Mouse (Mus musculus): ENCODE measurements around the gene Zfp709.
"Not testable (repeated sequence)": the region's sequence is repeated elsewhere in the genome, so short reads cannot be mapped to it uniquely, and the experiment has no call there.

The Zfp709 gene

DNA sequence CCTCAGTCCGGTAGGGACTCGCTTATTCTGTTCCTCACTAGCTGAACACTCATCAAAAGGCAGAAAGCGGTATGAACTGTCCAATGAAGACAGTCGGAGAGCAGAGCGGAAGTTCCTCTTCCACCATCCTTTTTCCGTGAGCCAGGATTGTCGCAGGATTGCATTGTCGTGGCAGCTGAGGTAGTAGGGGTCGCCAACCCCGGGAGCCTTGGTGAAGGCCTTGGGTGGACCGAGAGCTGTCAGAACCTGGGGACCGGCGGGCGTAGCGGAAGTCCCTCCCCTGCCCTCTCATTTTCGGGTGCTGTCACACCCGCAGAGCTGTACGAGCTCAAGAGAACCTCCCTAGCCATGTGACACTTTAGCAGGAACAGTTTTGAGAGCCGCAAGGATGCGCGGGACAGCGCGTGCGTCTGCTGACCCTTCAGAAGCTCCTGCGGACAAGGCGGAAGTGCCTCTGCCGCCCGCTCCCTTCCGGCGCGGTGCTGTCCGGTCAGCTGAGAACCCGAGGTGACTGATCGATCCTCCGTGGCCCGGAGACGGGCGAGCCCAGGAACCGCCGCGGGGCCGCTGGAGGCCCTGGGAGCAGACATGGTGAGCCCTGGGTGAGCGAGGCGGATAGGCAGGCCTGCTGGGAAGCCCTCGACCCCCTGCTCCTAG, at the start of gene Zfp709:
Gene Zfp709 (plus strand): TSS at position 402 of the 657 bp plus-strand sequence.
- DNase-seq (ENCODE audit: low read depth) = peak; percentile 35

DNA sequence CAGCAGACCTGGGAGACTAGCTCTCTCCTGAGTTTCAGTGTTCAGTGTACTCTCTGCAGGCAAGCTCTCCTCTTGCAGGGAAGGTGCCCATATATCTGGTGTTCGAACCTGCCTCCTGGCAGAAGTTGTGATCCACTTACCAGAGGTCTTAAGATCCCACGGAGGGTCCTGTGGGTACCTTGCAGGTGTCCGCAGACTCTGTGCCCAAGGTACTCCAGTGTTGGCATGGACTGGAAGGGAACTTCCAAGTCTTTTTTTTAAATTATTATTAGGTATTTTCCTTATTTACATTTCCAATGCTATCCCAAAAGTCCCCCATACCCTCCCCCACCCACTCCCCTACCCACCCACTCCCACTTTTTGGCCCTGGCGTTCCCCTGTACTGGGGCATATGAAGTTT, 43.6 kb upstream of the Zfp709 start:
- not testable (repeated sequence) for DNase-seq (ENCODE audit: low read depth)

DNA sequence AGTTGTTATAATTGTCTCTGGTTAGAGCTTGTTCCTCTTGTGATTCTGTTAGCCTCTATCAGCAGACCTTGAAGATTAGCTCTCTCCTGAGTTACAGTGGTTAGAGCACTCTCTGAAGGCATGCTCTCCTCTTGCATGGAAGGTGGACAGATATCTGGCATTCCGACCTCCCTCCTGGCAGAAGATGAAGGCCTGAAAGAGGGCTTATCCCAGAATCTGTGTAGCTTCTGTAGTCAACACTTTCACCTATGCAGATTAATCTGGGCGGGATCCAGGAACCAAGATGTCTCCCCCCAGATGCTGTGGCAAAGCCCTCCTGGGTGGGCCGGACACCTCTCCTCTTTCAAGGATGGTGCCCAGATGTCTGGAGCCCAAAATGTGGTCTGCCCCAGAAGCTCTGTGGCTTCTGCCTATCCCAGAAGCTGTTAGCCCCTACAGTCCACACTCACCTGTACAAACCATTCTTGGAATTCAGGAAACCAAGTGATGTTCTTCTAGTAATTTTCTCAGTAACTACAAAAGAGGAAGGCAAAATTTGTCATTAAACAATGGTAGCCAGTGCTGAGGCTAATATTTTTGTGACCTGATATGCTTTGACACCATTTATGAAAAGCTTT, 40.5 kb upstream of the Zfp709 start:
- not testable (repeated sequence) for DNase-seq (ENCODE audit: low read depth)

DNA sequence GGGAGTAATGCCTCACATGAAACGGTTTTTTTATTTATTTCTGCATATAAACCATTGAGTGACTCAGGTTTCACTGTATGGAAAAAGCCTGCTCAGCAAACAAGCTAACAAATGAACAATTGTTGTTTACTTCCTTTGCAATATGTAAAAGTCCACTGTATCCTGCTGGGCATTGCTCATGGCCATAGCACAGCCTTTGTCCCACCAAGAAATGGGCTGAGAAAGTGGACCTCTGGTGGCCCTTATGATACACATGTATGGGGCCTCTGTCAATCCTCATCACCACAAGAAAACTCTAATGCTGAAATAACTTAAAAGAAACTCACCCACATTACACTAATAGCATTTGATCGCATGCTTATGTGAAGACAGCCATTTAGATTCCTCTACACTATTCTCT, 39.3 kb upstream of the Zfp709 start:
- not testable (repeated sequence) for DNase-seq (ENCODE audit: low read depth)

DNA sequence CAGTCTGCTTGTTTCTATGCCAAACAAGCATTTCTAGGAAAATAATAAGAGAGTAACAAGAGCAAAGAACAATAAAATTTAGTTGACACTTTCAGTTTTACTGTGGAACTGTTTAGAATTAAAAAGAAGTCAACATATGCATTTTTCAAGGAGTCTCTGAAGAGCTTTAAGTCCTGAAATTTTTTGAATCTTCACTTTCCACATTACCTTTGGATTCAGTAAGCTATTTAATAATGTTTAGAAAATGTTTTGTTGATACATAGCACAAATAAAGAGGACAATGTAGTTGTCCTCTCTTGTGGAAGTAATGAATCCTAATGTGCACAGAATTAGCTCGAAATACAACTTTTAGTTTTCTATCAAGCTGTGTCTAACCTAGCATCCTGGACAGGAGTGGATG, 37.4 kb upstream of the Zfp709 start:
- not testable (repeated sequence) for DNase-seq (ENCODE audit: low read depth)

DNA sequence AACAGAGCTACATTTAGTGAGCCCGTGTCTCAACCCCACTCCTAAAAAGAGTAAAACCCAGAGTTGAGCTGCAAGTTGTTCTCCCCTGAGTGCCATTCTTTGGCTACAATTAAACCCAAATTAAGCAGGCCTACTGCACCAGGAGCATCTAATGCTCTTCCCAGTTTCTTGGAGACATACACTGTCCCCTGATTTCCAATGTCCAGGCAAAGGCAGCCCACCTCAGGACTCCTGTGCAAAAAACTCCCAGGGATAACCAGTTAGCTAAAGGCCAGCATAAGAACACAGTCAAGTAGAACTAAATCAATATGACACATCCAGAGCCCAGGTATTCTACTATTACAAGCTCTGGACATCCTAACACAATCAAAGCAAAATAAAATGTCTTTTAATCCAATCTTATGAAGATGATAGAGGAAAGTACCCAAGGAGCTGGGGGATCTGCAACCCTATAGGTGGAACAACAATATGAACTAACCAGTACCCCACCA, 35.8 kb upstream of the Zfp709 start:
- not testable (repeated sequence) for DNase-seq (ENCODE audit: low read depth)

DNA sequence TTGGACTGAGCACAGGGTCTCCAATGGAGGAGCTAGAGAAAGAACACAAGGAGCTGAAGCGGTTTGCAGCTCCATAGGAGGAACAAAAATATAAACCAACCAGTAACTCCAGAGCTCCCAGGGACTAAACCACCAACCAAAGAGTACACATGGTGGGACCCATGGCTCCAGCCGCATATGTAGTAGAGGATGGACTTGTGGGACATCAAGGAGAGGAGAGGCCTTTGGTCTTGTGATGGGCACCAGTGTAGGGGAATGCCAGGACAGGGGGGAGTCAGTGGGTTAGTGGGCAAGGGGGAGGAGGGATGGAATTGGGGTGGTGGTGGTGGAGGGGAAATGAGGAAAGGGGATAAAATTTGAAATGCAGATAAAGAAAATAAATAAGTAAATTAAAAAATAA, 35.1 kb upstream of the Zfp709 start:
- DNase-seq (ENCODE audit: low read depth) = not testable (repeated sequence)

DNA sequence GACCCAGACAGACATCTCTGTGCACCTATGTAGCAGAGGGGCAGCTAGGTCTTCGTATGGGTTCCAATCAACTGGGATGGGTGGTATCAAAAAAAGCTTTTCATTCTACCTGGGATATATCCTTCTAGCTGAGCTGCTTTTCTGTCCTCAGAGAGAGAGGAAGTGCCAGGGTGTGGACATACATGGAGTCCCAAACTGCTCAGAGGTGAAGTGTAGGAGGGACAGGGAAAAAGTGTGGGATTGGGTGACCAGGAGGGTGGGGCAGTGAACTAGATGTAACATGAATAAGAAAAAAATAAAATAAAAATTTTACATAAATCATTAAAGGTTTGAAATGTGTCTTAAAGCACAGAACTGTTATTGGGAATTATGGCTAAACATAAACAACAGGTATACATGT, 30.8 kb upstream of the Zfp709 start:
- DNase-seq (ENCODE audit: low read depth) = not testable (repeated sequence)

DNA sequence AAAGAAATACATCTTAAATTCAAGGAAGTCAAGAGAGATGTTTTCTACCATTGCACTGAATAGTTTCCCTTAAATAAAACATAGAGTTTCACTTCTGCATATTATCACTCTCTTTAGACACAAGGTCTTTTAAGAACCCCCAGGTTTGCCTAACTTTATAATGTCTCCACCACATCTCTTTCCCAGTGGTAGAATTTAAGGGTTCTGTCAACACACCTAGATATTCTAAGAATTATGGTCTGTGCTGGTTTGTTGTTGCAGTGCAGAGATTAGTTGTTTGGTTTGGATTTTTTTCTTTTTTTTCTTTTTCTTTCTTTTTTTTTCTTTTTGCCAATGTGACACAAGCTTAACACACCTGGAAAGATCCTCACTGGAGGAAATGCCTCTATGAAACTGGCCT, 28.5 kb upstream of the Zfp709 start:
- DNase-seq (ENCODE audit: low read depth) = not testable (repeated sequence)

DNA sequence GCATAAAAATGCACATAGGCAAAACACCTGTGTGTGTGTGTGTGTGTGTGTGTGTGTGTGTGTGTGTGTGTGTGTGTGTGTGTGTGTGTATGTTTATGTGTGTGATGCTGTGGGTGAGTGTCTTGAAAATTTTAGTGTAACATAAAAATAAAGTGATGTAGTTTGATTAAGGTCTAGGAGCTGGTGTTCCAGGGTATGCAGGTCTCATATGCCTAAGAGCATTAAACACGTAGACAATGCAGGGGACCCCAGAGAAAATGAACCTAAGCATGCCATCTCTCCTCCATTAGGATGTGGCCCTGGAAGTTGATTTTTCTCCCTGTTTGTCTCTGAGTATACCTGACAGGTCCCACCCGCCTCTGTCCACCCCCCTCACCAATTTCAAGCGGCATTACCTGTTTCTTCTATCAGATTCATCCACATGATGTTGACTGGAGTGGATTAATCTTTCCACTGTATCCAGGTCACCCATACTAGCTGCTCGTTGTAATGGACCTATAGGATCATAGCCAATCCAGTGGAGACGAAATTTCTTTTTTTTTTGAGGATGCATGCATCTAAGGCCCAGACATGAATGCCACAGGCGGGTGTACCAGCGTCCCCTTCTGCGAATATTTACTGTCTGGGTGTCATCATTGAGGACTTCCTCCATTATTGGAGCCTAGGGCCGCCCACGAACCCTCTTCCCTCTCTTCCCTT, 25.0 kb upstream of the Zfp709 start:
- DNase-seq (ENCODE audit: low read depth) = not testable (repeated sequence)

DNA sequence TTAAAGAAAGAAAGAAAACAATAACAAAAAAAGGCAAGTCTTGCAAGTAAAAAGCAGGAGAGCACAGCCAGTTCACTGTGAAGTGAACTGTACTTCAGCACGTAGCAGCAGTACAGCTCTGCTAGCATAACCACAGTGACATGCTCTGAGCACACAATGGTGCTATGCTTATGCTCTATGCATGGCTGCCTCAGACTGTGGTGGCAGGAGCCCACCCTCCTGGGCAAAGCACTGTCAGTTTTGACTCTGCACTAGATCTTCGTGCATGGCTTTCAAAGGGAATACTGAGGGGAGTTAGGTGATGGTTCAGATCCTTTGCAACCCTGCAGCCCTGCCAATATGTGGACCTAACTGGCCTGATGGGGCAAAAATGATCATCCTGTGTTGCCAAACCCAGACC, 24.5 kb upstream of the Zfp709 start:
- not testable (repeated sequence) for DNase-seq (ENCODE audit: low read depth)

DNA sequence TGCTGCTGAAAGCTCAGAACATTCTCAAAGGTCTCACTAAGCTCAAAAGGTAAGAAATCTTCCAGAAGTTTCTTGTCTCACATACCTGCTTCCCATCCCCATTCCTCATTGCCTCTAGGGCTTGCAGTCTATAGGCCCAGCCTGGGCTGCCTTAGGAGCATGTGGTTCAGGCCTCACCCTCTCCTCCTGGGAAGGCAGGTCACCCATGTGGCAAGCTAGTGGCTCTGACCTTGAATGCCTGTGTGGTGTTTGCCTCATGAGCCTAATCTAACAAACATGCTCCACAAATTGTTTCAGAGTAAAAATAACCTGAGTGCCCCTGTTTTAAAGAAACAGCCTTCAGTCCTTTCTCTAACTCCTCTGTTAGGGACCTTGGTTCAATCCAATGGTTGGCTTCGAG, 20.3 kb upstream of the Zfp709 start:
- DNase-seq (ENCODE audit: low read depth) = not testable (repeated sequence)

DNA sequence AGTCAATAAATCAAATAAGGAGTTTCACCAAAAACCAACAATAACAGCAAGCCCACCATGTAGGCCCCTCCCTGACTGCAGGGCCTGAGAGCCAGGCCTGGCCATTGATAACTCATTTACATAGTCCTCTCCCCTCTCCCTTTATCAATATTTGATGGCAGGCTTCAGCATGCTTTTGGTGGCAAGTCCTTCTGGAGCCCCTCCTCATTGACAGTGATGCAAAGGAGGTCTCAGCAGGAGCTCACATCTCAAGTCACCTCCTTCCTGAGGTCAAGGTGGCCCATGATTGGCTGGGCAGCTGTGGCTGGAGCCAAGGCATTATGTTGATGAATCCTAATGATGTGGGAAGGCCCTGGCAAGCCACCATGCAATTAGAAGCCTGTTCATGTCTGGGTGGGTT, 19.8 kb upstream of the Zfp709 start:
- DNase-seq (ENCODE audit: low read depth) = not testable (repeated sequence)

DNA sequence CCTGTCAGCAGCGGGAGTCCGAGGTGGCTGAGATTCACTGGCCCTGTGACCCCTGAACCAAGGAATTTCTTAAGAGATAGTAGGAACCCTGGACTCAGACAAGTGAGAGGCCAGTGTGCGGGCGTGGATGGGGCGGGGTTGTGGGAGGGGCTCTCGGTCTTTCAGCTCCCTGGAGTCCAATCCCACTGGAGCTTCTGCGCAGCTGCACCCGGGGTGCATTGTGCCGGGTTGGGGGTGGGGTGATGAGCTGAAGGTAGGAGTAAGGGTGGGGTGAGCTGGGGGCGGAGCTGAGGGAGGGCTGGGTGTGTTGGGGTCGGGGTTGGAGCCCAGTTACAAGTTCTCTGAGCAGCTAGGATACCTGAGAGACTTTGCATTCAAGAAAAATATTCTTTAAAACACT, 18.8 kb downstream of the Zfp709 start:
- not testable (repeated sequence) for DNase-seq (ENCODE audit: low read depth)

DNA sequence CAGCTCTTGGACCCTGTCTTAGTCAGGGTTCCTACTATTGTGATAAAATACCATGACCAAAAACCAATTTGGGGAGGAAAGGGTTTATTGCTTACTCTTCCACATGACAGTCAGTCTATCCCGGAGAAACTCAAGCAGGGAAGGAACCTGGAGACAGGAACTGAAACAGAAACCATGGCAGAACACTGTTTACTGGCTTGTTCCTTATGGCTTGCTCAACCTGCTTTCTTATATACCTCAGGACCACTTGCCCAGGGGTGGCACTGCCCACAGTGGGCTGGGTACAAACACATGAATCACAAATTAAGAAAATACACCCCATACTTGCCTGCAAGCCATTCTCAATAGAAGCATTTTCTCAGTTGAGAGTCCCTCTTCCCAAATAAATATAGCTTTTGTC, 21.3 kb downstream of the Zfp709 start:
- not testable (repeated sequence) for DNase-seq (ENCODE audit: low read depth)

DNA sequence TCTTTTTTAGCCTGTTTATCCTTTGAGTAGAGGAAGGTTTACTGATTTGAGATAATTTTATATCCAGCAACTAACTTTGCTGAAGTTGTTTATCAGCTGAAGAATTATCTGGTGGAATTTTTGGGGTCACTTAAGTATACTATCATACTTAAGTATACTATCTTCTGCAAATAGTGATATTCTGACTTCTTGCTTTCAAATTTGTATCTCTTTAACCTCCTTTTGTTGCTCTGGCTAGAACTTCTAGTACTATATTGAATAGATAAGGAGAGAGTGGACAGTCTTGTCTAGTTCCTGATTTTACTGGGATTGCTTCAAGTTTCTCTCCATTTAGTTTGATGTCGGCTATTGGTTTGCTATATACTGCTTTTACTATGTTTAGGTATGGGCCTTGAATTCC, 25.0 kb downstream of the Zfp709 start:
- DNase-seq (ENCODE audit: low read depth) = no peak

DNA sequence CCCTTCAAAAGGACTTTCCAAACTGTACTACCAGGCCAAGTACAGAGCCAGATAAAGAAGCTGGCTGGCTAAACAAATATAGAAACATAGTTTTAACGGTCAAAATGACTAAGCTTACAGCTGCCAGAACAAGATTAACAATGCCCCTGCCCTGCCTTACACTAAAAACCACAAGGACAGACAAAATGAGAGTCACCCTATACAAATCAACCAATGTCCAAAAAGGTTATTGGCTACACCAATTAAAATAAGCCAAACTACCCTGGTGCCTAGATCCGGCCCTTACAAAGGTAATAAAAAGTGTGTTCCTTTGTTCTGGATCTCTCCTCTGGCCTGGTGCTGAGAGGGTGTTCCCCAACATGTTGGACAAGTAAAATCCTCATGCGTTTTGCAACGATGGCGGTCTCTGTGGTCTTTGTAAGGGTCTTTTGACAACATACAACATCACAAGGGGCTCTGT, 26.0 kb downstream of the Zfp709 start:
- DNase-seq (ENCODE audit: low read depth) = no peak

DNA sequence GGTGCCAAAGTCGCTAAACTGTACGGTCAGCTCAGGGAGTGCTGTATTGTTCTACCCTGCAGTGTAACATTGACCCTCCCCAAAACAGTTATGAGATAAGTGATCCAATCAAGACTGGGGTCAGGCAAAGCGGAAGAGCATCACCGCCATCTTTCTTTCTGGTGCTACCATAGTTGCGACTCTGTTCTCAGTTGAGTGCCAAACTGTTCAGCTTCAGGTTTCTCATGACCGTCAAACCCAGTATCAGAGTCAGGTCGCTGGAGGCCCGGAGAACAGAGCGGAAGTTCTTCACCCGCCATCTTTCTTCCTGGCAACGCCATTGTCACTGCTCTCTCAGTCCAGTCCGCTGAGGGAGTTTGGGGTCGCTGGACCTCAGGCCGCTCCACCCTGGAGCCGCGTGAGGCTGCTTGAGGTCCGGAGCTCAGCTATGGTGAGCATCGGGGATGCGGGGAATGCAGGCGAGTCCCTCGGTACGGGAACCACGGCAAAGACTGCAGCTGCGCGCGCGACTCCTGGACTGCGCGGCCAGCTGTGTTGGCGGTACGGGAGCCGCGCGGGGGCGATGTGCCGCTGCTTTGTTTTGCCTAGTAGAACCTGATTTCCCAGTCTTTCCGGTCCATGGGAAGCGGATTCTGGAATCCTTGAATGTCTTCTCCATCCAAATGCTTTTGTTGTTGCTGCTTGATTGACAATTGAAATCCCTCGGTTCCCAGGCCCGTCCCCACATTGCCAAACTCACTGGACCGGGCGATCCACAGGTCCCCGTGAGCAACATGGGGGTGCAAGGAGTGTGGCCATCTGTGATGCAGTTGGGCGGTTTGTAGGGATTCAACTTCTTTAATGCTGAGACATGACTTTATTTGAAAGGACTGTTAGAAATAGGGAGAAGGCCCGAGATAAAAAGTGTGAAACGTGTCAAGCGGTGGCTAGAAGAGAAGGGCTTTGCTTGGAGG, 26.8 kb downstream of the Zfp709 start, which contains the start of the genes Zfp882 and Zfp617:
Gene Zfp882 (plus strand): TSS at position 300 of the 953 bp plus-strand sequence.
Gene Zfp617 (plus strand): TSS at position 327 of the 953 bp plus-strand sequence.
- DNase-seq (ENCODE audit: low read depth) = peak; percentile 58

DNA sequence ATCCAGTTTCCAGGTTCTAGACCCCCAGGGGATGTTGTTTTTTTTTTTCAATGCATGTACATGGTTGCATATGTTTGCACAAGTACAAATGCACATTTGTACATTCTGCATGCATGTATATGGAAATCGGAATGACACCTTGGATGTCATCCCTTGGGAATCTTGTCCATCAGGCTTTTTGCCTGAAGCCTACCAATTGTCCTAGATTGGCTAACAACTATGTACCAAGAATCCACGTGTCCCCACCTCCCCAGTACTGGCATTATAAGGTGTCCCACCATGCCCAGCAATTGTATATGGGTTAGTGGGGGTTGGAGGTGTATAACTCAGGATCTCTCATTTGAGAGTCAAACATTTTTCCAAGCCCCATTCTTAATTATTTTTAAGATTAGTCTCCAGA, 30.5 kb downstream of the Zfp709 start:
- DNase-seq (ENCODE audit: low read depth) = no peak

DNA sequence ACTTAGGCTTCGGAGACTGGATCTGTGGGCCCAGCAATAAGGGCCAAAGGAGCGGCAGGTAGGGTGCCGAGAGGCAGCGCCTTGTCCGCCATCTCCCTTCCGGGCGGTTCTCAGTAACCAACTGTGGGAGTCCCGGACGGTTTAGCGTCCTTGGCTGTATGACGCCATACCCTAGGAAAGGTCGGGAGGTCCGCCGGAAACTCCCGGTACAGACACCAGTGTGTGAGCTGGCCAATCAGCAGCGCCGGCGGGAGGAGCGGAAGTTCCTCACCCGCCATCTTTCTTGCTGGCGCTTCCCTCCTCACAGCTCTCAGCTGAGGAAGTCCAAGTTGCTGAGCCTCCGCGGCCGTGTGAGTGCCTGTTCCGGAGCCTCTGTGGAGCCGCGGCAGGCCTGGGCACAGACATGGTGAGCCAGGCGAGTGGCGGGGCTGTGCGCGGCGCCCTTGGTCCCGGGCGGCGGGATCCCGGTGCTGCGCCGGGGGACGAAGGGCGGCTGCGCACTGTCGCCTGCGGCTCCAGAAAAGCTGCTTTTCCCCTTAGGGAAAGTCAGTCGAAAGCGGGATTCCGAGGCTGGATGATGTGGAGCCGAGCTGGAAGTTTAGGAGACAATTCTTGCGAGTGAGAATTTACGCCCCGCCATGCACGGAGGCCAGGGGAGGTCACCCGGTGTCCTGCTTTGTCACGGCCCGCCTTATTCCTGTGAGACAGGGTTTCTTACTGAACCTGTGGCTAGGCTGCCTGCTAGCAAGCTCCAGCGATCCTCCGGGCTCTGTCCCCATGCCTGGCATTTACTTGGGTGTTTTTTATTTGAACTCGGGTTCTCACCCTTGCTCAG, 41.0 kb downstream of the Zfp709 start:
- peak; percentile 86 for DNase-seq (ENCODE audit: low read depth)

DNA sequence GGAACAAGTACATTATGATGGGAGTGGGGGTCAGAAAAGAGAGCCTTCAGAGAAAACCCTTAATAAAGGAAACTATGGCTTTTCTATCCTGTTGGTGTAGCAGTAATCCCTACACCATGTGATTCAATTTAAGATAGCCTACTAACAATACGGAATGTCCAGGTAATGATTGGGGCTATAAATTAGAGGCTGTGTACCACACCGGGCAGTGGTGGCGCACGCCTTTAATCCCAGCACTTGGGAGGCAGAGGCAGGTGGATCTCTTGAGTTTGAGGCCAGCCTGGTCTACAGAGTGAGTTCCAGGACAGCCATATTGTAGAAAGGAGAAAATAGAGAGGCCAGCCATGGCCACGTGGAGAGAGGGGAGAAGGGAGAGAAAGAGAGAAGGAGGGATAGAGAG, 44.0 kb downstream of the Zfp709 start:
- DNase-seq (ENCODE audit: low read depth) = no peak
